13 mouse cellular contexts compared by ENCODE assay signal in the genomic region with DNA sequence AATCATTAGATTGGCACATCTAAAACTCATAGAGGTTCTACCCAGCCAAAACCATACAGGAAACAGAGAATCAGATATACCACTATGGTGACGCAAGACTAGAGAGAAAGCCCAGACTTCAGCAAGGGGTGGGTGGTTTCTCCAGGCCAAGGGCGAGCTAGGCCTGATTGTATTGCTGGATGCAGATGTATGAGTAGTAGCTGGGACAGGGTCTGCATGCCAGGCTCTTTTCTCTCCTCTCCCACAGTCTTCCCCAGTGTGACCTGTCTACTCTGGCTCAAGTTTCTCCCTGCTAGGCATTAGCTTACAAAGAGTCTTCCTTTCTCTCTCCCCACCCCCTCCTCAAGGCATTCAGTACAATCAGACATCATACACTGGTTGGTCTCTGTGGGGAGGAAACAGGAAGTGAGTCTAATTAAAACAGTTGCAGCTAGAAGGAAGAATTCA.
DNase-seq lines count a peak whose midpoint lies in the region; ATAC-seq and TF ChIP-seq lines count a peak whose summit lies in the region.
"Had no signal": no experiment of that assay in that cellular context is flagged by ENCODE, and none has a peak within 500 bp of the region (broad histone marks: within the 10 kb centered on the region; RNA-seq: fewer than 3 reads in every experiment).

No protein-coding gene starts in this region.

- H3K4me3 ChIP-seq in midbrain, postnatal 0 days (ENCODE audit: low read depth, low read length), result no peak overlapping the region
- H3K4me3 ChIP-seq: limb, embryonic 15.5 days; midbrain, embryonic 15.5 days had no signal

- no peaks in the 10 kb centered on the region for H3K27me3 ChIP-seq in midbrain, postnatal 0 days (ENCODE audit: insufficient read depth, low read length)
- H3K27me3 ChIP-seq: limb, embryonic 15.5 days; midbrain, embryonic 15.5 days had no signal

- no peak overlapping the region for H3K9ac ChIP-seq in midbrain, postnatal 0 days (replicated peaks; ENCODE audit: low read length, poor library complexity, severe bottlenecking)
- H3K9ac ChIP-seq: forebrain, postnatal 0 days; limb, embryonic 15.5 days; midbrain, embryonic 15.5 days had no signal

- intact Hi-C loops in heart, postnatal 36 days (cut with DNase I), result no loop called here
- intact Hi-C loops in left cerebral cortex, postnatal 25 days (cut with DNase I), result no loop called here

- peak; percentile 86 for DNase-seq in heart, adult 11 months
- no peak for DNase-seq in heart, postnatal 36 days
- DNase-seq in 3T3-L1 (ENCODE audit: low read depth, low spot score) (peak; percentile 53), adipocyte (ENCODE audit: low spot score) (peak; percentile 11)
- no peak for DNase-seq in adrenal gland, adult 2 months
- DNase-seq in left cerebral cortex, postnatal 25 days (ENCODE audit: low spot score in 2 of 2), result no peak
- DNase-seq in midbrain, postnatal 0 days (ENCODE audit: low spot score), result no peak
- DNase-seq: forebrain, postnatal 0 days; kidney, adult 2 months; right cerebral cortex, postnatal 14 days had no signal

- WGBS in midbrain, postnatal 0 days, result 94% methylated on average over 2 of the region's 2 CpGs

- no peaks in the 10 kb centered on the region for H3K4me1 ChIP-seq in midbrain, postnatal 0 days (ENCODE audit: insufficient read depth, low read length)

- no peak overlapping the region for H3K4me2 ChIP-seq in midbrain, postnatal 0 days (ENCODE audit: low read depth, low read length, poor library complexity, severe bottlenecking)
- H3K4me2 ChIP-seq: limb, embryonic 15.5 days; midbrain, embryonic 15.5 days had no signal

- no peak overlapping the region for H3K27ac ChIP-seq in midbrain, postnatal 0 days (ENCODE audit: low read depth, low read length)
- H3K27ac ChIP-seq: limb, embryonic 15.5 days; midbrain, embryonic 15.5 days had no signal

- H3K9me3 ChIP-seq in midbrain, postnatal 0 days (ENCODE audit: low read length), result no peaks in the 10 kb centered on the region
- H3K9me3 ChIP-seq: limb, embryonic 15.5 days; midbrain, embryonic 15.5 days had no signal

- ATAC-seq in inflammation-experienced regulatory T-cells, adult 6 months, result peak; percentile 83
- ATAC-seq in midbrain, postnatal 0 days (ENCODE audit: low FRiP score), result no peak
- ATAC-seq: forebrain, postnatal 0 days; midbrain, embryonic 15.5 days had no signal

- no peaks in the 10 kb centered on the region for H3K36me3 ChIP-seq in midbrain, postnatal 0 days (ENCODE audit: insufficient read depth, low read length)
- H3K36me3 ChIP-seq: limb, embryonic 15.5 days; midbrain, embryonic 15.5 days had no signal

- TF ChIP-seq CTCF in midbrain, postnatal 0 days (IDR thresholded peaks at IDR 0.05), result no peak

Comparison
In these comparisons a context has a peak if more than half of its experiments do, and no peak if none do; other contexts are left out.
1. DNase-seq: peak in heart, adult 11 months (single experiment), 3T3-L1 (single experiment) and adipocyte (single experiment); none in heart, postnatal 36 days (0 of 2), adrenal gland, adult 2 months (single experiment), left cerebral cortex, postnatal 25 days (0 of 2) and midbrain, postnatal 0 days (single experiment).